Mouse (Mus musculus) neural tube, embryonic 13.5 days (tissue): Measurements from ENCODE around the gene Pgd. TPM values are rescaled to one million over a fixed set of nuclear protein-coding genes. Genes with fewer than 3 reads are reported as not detected.
A peak's percentile ranks its signal among the peaks of the same experiment; 100 is the strongest.
"Not testable (repeated sequence)": the region's sequence is repeated elsewhere in the genome, so short reads cannot be mapped to it uniquely, and the experiment has no call there.

Source experiments
- ATAC-seq: fragments of 200-750 bp; cut with Nextera tagmentation; 2 replicates; pipeline ENCODE4 v1.8.0; 2017; ENCODE audit warnings: low read depth, mild to moderate bottlenecking, moderate TSS enrichment, moderate library complexity
- H3K27ac ChIP-seq: fragments of 300-500 bp; sonication (generic); replicated peaks from 2 replicates; pipeline ENCODE4 v1.5.1; 2015; ENCODE audit warnings: moderate library complexity, mild to moderate bottlenecking, inconsistent platforms
- H3K27me3 ChIP-seq: fragments of 300-500 bp; sonication (generic); 2 replicates; pipeline ENCODE4 v1.6.1; 2015; ENCODE audit warnings: mild to moderate bottlenecking, inconsistent platforms
- H3K36me3 ChIP-seq: fragments of 300-500 bp; sonication (generic); 2 replicates; pipeline ENCODE4 v1.6.1; 2015; ENCODE audit warnings: mild to moderate bottlenecking, inconsistent platforms
- H3K4me1 ChIP-seq: fragments of 300-500 bp; sonication (generic); replicated peaks from 2 replicates; pipeline ENCODE4 v1.6.1; 2015; ENCODE audit warnings: inconsistent platforms
- H3K4me2 ChIP-seq: fragments of 300-500 bp; sonication (generic); 2 replicates; pipeline ENCODE4 v1.6.1; 2015; ENCODE audit warnings: inconsistent platforms, mild to moderate bottlenecking, moderate library complexity
- H3K4me3 ChIP-seq: fragments of 300-500 bp; sonication (generic); 2 replicates; pipeline ENCODE4 v1.5.1; 2015; ENCODE audit warnings: mild to moderate bottlenecking, inconsistent platforms
- H3K9ac ChIP-seq: fragments of 300-500 bp; sonication (generic); 2 replicates; pipeline ENCODE4 v1.6.1; 2015; ENCODE audit warnings: moderate library complexity, mild to moderate bottlenecking, inconsistent platforms
- H3K9me3 ChIP-seq: fragments of 300-500 bp; sonication (generic); 2 replicates; pipeline ENCODE4 v1.6.1; 2016; ENCODE audit warnings: inconsistent platforms
- WGBS: fragments of 180-500 bp; shearing (Covaris S2); methylation state at CpG from one replicate; pipeline ENCODE4 v1.1.7; 2015; 5-methylcytosine and 5-hydroxymethylcytosine counted together
- polyA plus RNA-seq: library from polyadenylated mRNA; unstranded; fragments of >200 nt; fragmentation: Nextera tagmentation; extraction: Ambion mirVana; gene quantifications from 2 replicates; pipeline ENCODE4 v1.2.1, GENCODE M21; 2015

Gene Pgd
- polyA plus RNA-seq, 1 experiment from 2014 or later = 117 TPM

- WGBS = 87% methylated on average over 23 of the region's 23 CpGs
- ATAC-seq = no peak
Observed at GRCm38 (mm10) chr4:149131021-149131752, 35.4 kb downstream of the Pgd start.

GRCm38 (mm10) chr4:149128467-149128866 lies 38.1 kb downstream of the Pgd start:
- Histone ChIP-seq H3K4me1 (no peaks in the 10 kb centered on the region), H3K36me3 (peaks cover 23% of the 10 kb centered on the region), H3K27me3 (no peaks in the 10 kb centered on the region), H3K4me2 (no peak overlapping the region), H3K27ac (no peak overlapping the region), H3K9me3 (no peaks in the 10 kb centered on the region), H3K9ac (no peak overlapping the region), H3K4me3 (no peak overlapping the region)
- ATAC-seq = no peak
- WGBS = 85% methylated on average over 18 of the region's 18 CpGs

More at GRCm38 (mm10) chr4:149131021-149131752, 35.4 kb downstream of the Pgd start:
- no peak overlapping the region for H3K4me2 ChIP-seq
- H3K9ac ChIP-seq = no peak overlapping the region
- no peak overlapping the region for H3K4me3 ChIP-seq
- H3K4me1 ChIP-seq = no peaks in the 10 kb centered on the region; the same call in 1 of the 2 replicates
- no peaks in the 10 kb centered on the region for H3K27me3 ChIP-seq
- peaks cover 23% of the 10 kb centered on the region for H3K36me3 ChIP-seq
- H3K27ac ChIP-seq = no peak overlapping the region
- no peaks in the 10 kb centered on the region for H3K9me3 ChIP-seq

- Histone ChIP-seq H3K9me3 (no peaks in the 10 kb centered on the region), H3K27me3 (no peaks in the 10 kb centered on the region), H3K9ac (no peak within 1 kb of the TSS), H3K36me3 (peaks cover 26% of the 10 kb centered on the region), H3K27ac (no peak within 1 kb of the TSS), H3K4me3 (no peak within 1 kb of the TSS), H3K4me2 (no peak within 1 kb of the TSS), H3K4me1 (no peaks in the 10 kb centered on the region)
- ATAC-seq = no peak
- 91% methylated on average over 11 of the region's 11 CpGs for whole genome bisulfite sequencing
Observed at GRCm38 (mm10) chr4:149126663-149127062, 39.9 kb downstream of the Pgd start, which contains the start of gene Cort. Cort (minus strand) TSS chr4:149126763.

- WGBS = 70% methylated on average over 6 of the region's 6 CpGs
- no peak for ATAC-seq
Observed at GRCm38 (mm10) chr4:149126115-149126509, 40.5 kb downstream of the Pgd start.

GRCm38 (mm10) chr4:149125341-149126114 lies 41.0 kb downstream of the Pgd start:
- H3K4me2 ChIP-seq = no peak overlapping the region
- 46% methylated on average over 11 of the region's 11 CpGs for WGBS

More at GRCm38 (mm10) chr4:149126115-149126509, 40.5 kb downstream of the Pgd start:
- H3K4me3 ChIP-seq = no peak overlapping the region
- H3K36me3 ChIP-seq = peaks cover 25% of the 10 kb centered on the region
- H3K4me2 ChIP-seq = no peak overlapping the region
- H3K4me1 ChIP-seq = no peaks in the 10 kb centered on the region
- H3K27ac ChIP-seq = no peak overlapping the region
- H3K27me3 ChIP-seq = no peaks in the 10 kb centered on the region
- H3K9ac ChIP-seq = no peak overlapping the region
- no peaks in the 10 kb centered on the region for H3K9me3 ChIP-seq

GRCm38 (mm10) chr4:149123432-149123831 lies 43.1 kb downstream of the Pgd start:
- H3K36me3 ChIP-seq = peaks cover 41% of the 10 kb centered on the region
- WGBS = 75% methylated on average over 5 of the region's 5 CpGs
- no peaks in the 10 kb centered on the region for H3K9me3 ChIP-seq
- H3K4me1 ChIP-seq = no peaks in the 10 kb centered on the region
- no peak overlapping the region for H3K4me2 ChIP-seq
- ATAC-seq = no peak
- no peak overlapping the region for H3K4me3 ChIP-seq
- H3K9ac ChIP-seq = no peak overlapping the region
- no peak overlapping the region for H3K27ac ChIP-seq
- H3K27me3 ChIP-seq = no peaks in the 10 kb centered on the region

More at GRCm38 (mm10) chr4:149125341-149126114, 41.0 kb downstream of the Pgd start:
- no peak overlapping the region for H3K4me3 ChIP-seq
- no peaks in the 10 kb centered on the region for H3K4me1 ChIP-seq
- no peak; the same call in 1 of the 2 replicates for ATAC-seq
- no peak overlapping the region for H3K27ac ChIP-seq
- H3K27me3 ChIP-seq = no peaks in the 10 kb centered on the region
- H3K36me3 ChIP-seq = peaks cover 25% of the 10 kb centered on the region
- no peaks in the 10 kb centered on the region for H3K9me3 ChIP-seq
- no peak overlapping the region for H3K9ac ChIP-seq

- not testable (repeated sequence) for H3K27ac ChIP-seq, H3K4me3 ChIP-seq, H3K4me2 ChIP-seq, H3K9ac ChIP-seq, H3K4me1 ChIP-seq, ATAC-seq, H3K27me3 ChIP-seq, H3K9me3 ChIP-seq
- 89% methylated on average over 12 of the region's 12 CpGs for WGBS
- H3K36me3 ChIP-seq = peaks cover 45% of the 10 kb centered on the region
Observed at GRCm38 (mm10) chr4:149119978-149120562, 46.5 kb downstream of the Pgd start.

- peak within 1 kb of the TSS; percentile 83 for H3K9ac ChIP-seq
- H3K27me3 ChIP-seq = no peaks in the 10 kb centered on the region; the same call in 1 of the 2 replicates
- WGBS = 1% methylated on average over 35 of the region's 35 CpGs
- H3K36me3 ChIP-seq = peaks cover 30% of the 10 kb centered on the region
- peak within 1 kb of the TSS; percentile 73 for H3K4me3 ChIP-seq
- no peaks in the 10 kb centered on the region for H3K9me3 ChIP-seq
- peaks cover 17% of the 10 kb centered on the region for H3K4me1 ChIP-seq
- no peak within 1 kb of the TSS for H3K27ac ChIP-seq
- ATAC-seq = peak; percentile 88
- H3K4me2 ChIP-seq = peak within 1 kb of the TSS; percentile 93
Observed at GRCm38 (mm10) chr4:149103875-149104561, 62.6 kb downstream of the Pgd start, which contains the start of gene Dffa. Dffa (plus strand) TSS chr4:149104146.

GRCm38 (mm10) chr4:149101456-149101855 lies 65.1 kb downstream of the Pgd start:
- Histone ChIP-seq H3K4me3 (no peak overlapping the region), H3K9me3 (no peaks in the 10 kb centered on the region), H3K9ac (no peak overlapping the region)

GRCm38 (mm10) chr4:149100449-149100848 lies 66.1 kb downstream of the Pgd start:
- not testable (repeated sequence) for H3K9me3 ChIP-seq, H3K9ac ChIP-seq, ATAC-seq, H3K27me3 ChIP-seq, H3K4me3 ChIP-seq, H3K4me2 ChIP-seq, H3K36me3 ChIP-seq, H3K27ac ChIP-seq
- peaks cover 29% of the 10 kb centered on the region for H3K4me1 ChIP-seq
- 88% methylated on average over 12 of the region's 12 CpGs for WGBS

More at GRCm38 (mm10) chr4:149101456-149101855, 65.1 kb downstream of the Pgd start:
- no peak for ATAC-seq
- Histone ChIP-seq H3K4me2 (no peak overlapping the region), H3K27ac (no peak overlapping the region), H3K4me1 (peaks cover 29% of the 10 kb centered on the region), H3K27me3 (no peaks in the 10 kb centered on the region; the same call in 1 of the 2 replicates), H3K36me3 (peaks cover 5% of the 10 kb centered on the region)
- WGBS = 85% methylated on average over 3 of the region's 3 CpGs
